Mouse (Mus musculus): ENCODE data around the gene Slc39a5. TPM values are rescaled to one million over a fixed set of nuclear protein-coding genes. Genes with fewer than 3 reads are reported as not detected.

The Slc39a5 gene
- polyA plus RNA-seq, 1 experiment from 2014 or later: 69.9 TPM

DNA sequence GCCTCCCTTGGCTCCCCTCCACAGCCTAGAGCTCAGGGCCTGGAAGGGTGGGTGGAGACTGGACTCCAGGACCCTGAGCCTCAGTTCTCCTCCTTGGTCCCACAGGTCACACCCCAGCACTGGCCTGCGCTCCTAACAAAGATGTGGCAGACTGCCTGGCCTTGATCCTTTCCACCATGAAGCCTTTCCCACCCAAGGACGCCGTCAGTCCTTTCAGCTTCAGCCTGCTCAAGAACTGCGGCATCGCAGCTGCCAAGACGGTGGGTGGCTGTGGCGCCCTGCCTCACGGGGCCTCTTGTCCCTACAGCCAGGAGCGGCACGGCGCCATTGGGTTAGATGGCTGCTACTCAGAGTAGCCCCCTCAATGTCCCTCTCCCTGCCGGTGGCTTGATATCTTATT lies 10.7 kb downstream of the Slc39a5 start:
- ATAC-seq (ENCODE audit: insufficient read depth): no peak
- Histone ChIP-seq H3K9me3 (replicated peaks) (no peaks in the 10 kb centered on the region), H3K27me3 (no peaks in the 10 kb centered on the region), H3K4me1 (replicated peaks) (peaks cover 6% of the 10 kb centered on the region), H3K4me3 (replicated peaks) (no peak overlapping the region), H3K36me3 (replicated peaks) (peaks cover 90% of the 10 kb centered on the region), H3K4me2 (no peak overlapping the region), H3K9ac (no peak overlapping the region), H3K27ac (replicated peaks) (no peak overlapping the region)
- WGBS (ENCODE audit: insufficient replicate concordance): 81% methylated on average over 12 of the region's 12 CpGs

DNA sequence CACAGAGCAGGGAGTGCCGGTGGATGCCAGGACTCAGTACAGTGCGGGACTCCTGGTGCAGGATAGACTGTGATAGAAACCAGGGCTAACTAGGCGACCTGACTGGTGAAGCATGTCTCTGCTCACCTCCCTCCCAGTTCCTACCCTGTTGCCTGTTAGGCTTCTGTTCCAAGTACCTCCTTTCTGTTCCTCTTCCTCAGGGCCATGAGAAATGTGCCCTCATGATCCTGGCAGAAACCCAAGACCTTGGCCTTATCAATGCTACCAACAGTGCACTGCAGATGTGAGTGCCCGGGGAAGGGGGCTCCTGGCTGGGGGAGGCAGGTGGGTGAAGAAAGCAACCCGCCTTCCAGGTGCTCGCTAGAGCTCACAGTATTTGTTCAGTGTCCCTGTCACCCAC lies 11.5 kb downstream of the Slc39a5 start:
- H3K9ac ChIP-seq: no peak overlapping the region
- no peak overlapping the region for H3K4me2 ChIP-seq
- no peaks in the 10 kb centered on the region for H3K9me3 ChIP-seq (replicated peaks)
- H3K36me3 ChIP-seq (replicated peaks): peaks cover 94% of the 10 kb centered on the region
- H3K27me3 ChIP-seq: no peaks in the 10 kb centered on the region
- no peak for ATAC-seq (ENCODE audit: insufficient read depth)
- no peak overlapping the region for H3K4me3 ChIP-seq (replicated peaks)
- 71% methylated on average over 6 of the region's 6 CpGs for WGBS (ENCODE audit: insufficient replicate concordance)
- no peak overlapping the region for H3K27ac ChIP-seq (replicated peaks)
- H3K4me1 ChIP-seq (replicated peaks): 0 out of 2 replicates have a peak, but pooled peaks cover 3% of the 10 kb centered on the region

DNA sequence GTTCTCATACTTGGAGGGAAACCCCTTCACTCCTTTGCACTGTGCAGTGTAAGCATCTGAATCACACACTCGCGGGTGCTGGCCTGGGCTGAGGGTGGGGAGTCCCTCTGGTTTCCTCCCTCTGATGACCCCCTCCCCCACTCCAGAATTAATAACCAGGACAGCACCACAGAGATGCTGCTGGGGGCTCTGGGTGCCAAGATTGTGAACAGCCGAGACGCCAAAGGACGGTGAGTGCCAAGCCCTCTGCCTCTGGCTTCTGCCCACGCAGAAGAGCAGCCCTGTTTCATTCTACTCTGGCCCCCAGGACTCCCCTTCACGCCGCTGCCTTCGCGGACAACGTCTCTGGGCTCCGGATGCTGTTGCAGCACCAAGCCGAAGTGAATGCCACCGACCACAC lies 12.1 kb downstream of the Slc39a5 start:
- no peak for ATAC-seq (ENCODE audit: insufficient read depth)
- Histone ChIP-seq H3K9me3 (replicated peaks) (no peaks in the 10 kb centered on the region), H3K27ac (replicated peaks) (no peak overlapping the region), H3K27me3 (no peaks in the 10 kb centered on the region), H3K4me1 (replicated peaks) (0 out of 2 replicates have a peak, but pooled peaks cover under 1% of the 10 kb centered on the region), H3K4me3 (replicated peaks) (no peak overlapping the region), H3K4me2 (no peak overlapping the region), H3K36me3 (replicated peaks) (peaks cover 95% of the 10 kb centered on the region), H3K9ac (no peak overlapping the region)
- WGBS (ENCODE audit: insufficient replicate concordance): 84% methylated on average over 14 of the region's 14 CpGs

DNA sequence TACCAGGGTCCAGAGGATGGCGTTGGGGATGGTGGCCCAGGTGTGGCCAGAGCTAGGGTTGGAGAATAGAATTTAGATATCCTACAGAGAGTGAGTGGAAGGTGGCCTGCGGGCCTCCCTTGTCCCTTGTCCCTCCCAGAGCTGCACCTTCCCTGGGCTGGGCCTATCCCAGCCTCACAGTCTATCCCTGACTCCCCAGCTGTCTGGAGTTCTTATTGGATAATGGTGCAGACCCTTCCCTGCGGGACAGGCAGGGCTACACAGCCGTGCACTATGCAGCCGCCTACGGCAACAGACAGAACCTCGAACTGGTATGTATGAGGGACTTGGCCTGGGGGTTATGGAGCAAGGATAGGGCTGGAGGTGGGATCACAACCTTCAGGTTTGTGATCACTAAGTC lies 15.1 kb downstream of the Slc39a5 start:
- H3K4me2 ChIP-seq: no peak overlapping the region
- H3K27ac ChIP-seq (replicated peaks): no peak overlapping the region
- H3K27me3 ChIP-seq: no peaks in the 10 kb centered on the region
- no peak overlapping the region for H3K9ac ChIP-seq
- no peak overlapping the region for H3K4me3 ChIP-seq (replicated peaks)
- ATAC-seq (ENCODE audit: insufficient read depth): no peak
- H3K9me3 ChIP-seq (replicated peaks): no peaks in the 10 kb centered on the region
- H3K36me3 ChIP-seq (replicated peaks): peaks cover 98% of the 10 kb centered on the region
- WGBS (ENCODE audit: insufficient replicate concordance): 80% methylated on average over 7 of the region's 7 CpGs
- no peaks in the 10 kb centered on the region for H3K4me1 ChIP-seq (replicated peaks)

DNA sequence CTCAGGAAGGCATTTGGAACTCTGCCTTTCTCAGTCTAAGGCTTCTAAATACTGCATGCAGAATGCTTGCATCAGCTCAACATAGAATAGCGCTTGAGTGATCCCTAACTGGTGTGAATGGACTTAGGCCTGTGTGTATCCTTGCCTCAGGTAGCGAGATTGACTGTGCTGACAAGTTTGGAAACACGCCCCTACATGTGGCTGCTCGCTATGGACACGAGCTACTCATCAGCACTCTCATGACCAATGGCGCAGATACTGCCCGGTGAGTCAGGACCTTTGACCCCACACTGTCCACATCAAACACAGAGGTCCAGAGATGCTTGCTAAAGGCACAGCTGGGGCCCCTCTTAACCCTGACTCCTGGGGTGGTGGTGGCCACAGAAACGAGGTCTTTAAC lies 18.5 kb downstream of the Slc39a5 start:
- Histone ChIP-seq H3K36me3 (replicated peaks) (peaks cover 80% of the 10 kb centered on the region), H3K9me3 (replicated peaks) (no peaks in the 10 kb centered on the region), H3K27ac (replicated peaks) (no peak overlapping the region), H3K4me1 (replicated peaks) (peaks cover 27% of the 10 kb centered on the region), H3K4me2 (no peak overlapping the region), H3K9ac (no peak overlapping the region), H3K27me3 (no peaks in the 10 kb centered on the region), H3K4me3 (replicated peaks) (no peak overlapping the region)
- 79% methylated on average over 8 of the region's 8 CpGs for WGBS (ENCODE audit: insufficient replicate concordance)
- peak; percentile 44 for ATAC-seq (ENCODE audit: insufficient read depth)

DNA sequence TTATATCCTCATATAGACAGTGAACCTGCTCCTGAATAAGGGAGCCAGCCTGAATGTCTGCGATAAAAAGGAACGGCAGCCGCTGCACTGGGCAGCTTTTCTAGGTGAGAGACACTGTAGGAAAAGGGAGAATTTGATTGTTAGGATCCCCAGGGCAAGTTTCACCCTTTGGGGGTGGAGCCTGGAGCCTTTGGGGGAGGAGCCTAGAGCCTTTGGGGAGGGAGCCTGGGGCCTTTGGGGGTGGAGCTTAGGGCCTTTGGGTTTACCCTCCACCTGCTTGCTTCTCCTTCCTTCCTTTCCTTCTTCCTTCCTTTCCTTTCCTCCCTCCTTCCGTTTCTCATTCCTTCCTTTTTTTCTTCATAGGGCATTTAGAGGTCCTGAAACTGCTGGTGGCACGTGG lies 20.5 kb downstream of the Slc39a5 start:
- H3K4me3 ChIP-seq (replicated peaks): no peak overlapping the region
- no peaks in the 10 kb centered on the region for H3K27me3 ChIP-seq
- no peak for ATAC-seq (ENCODE audit: insufficient read depth)
- WGBS (ENCODE audit: insufficient replicate concordance): 83% methylated on average over 5 of the region's 5 CpGs
- no peak overlapping the region for H3K9ac ChIP-seq
- peaks cover 61% of the 10 kb centered on the region for H3K36me3 ChIP-seq (replicated peaks)
- peaks cover 41% of the 10 kb centered on the region for H3K4me1 ChIP-seq (replicated peaks)
- no peak overlapping the region for H3K27ac ChIP-seq (replicated peaks)
- H3K4me2 ChIP-seq: no peak overlapping the region
- H3K9me3 ChIP-seq (replicated peaks): no peaks in the 10 kb centered on the region

DNA sequence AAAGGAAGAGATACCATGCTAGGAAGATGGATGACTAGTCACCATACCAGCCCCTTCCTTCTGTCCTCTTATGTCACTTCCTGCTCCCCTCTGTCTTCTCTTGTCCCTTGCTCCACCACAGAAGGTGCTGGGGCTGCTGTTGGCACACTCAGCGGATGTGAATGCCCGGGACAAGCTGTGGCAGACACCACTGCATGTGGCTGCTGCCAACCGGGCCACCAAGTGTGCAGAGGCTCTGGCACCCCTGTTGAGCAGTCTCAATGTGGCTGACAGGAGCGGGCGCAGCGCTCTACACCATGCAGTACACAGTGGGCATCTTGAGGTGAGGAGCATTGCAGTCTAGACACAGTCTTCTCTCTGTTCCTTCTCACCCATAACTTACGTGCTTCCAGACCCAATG lies 21.8 kb downstream of the Slc39a5 start:
- no peak for ATAC-seq (ENCODE audit: insufficient read depth)
- Histone ChIP-seq H3K4me3 (replicated peaks) (no peak overlapping the region), H3K9me3 (replicated peaks) (no peaks in the 10 kb centered on the region), H3K9ac (no peak overlapping the region), H3K4me1 (replicated peaks) (peaks cover 41% of the 10 kb centered on the region), H3K36me3 (replicated peaks) (peaks cover 48% of the 10 kb centered on the region), H3K27me3 (no peaks in the 10 kb centered on the region), H3K27ac (replicated peaks) (no peak overlapping the region; the same call in 1 of the 2 replicates), H3K4me2 (no peak overlapping the region)
- WGBS (ENCODE audit: insufficient replicate concordance): 81% methylated on average over 7 of the region's 7 CpGs

DNA sequence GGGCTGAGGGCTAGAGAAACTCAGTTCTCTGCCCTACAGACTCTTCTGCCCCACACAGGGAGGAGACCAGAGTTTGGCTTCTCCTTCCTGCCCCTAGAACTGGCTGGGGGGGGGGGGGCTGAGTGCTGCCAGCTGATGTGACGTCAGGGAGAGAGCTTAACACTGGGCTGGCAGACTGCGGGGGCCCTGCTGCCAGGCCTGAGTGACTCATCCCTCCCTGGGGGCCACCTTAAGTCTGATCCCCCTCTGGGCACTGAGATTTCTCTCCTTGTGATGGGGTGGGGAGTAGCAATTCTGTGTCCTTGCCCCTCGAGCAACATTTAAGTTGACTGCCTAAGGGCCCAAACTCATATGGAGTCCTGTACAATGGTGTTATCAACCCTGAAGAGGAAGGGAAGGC lies 22.6 kb downstream of the Slc39a5 start:
- Histone ChIP-seq H3K36me3 (replicated peaks) (peaks cover 40% of the 10 kb centered on the region), H3K4me3 (replicated peaks) (peak overlapping the region; percentile 87; the same call in 1 of the 2 replicates), H3K27me3 (no peaks in the 10 kb centered on the region), H3K9me3 (replicated peaks) (no peaks in the 10 kb centered on the region), H3K27ac (replicated peaks) (no peak overlapping the region), H3K4me2 (peak overlapping the region; percentile 98), H3K4me1 (replicated peaks) (peaks cover 44% of the 10 kb centered on the region), H3K9ac (no peak overlapping the region)
- ATAC-seq (ENCODE audit: insufficient read depth): no peak
- 62% methylated on average over 3 of the region's 3 CpGs for WGBS (ENCODE audit: insufficient replicate concordance)

DNA sequence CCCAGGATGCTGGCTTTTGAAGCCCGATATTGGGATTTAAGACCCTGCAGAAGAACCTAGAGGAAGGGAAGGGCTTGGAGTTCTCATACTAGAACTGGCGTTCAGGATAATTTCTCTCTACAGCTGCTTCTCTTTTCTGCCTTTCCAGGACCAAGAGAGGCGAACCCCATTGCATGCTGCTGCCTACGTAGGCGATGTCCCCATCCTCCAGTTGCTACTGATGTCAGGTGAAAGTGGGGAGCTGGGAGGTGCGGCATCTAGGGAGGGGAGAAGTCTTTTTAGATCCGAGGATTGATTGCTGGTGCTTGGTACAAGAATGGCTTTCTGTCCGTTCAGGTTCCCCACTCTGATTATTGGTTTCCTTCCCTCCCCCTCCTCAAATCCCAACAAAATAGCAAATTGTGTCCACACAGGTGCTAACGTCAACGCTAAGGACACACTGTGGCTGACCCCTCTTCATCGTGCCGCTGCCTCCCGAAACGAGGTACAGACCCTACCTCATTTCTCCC lies 23.0 kb downstream of the Slc39a5 start:
- H3K36me3 ChIP-seq (replicated peaks): peaks cover 35% of the 10 kb centered on the region
- 67% methylated on average over 14 of the region's 14 CpGs for WGBS (ENCODE audit: insufficient replicate concordance)
- peak overlapping the region; percentile 76; the same call in 1 of the 2 replicates for H3K27ac ChIP-seq (replicated peaks)
- peak overlapping the region; percentile 87 for H3K4me3 ChIP-seq (replicated peaks)
- ATAC-seq (ENCODE audit: insufficient read depth): no peak
- H3K9ac ChIP-seq: peak overlapping the region; percentile 92
- no peaks in the 10 kb centered on the region for H3K27me3 ChIP-seq
- H3K9me3 ChIP-seq (replicated peaks): no peaks in the 10 kb centered on the region
- peak overlapping the region; percentile 98 for H3K4me2 ChIP-seq
- H3K4me1 ChIP-seq (replicated peaks): peaks cover 49% of the 10 kb centered on the region

DNA sequence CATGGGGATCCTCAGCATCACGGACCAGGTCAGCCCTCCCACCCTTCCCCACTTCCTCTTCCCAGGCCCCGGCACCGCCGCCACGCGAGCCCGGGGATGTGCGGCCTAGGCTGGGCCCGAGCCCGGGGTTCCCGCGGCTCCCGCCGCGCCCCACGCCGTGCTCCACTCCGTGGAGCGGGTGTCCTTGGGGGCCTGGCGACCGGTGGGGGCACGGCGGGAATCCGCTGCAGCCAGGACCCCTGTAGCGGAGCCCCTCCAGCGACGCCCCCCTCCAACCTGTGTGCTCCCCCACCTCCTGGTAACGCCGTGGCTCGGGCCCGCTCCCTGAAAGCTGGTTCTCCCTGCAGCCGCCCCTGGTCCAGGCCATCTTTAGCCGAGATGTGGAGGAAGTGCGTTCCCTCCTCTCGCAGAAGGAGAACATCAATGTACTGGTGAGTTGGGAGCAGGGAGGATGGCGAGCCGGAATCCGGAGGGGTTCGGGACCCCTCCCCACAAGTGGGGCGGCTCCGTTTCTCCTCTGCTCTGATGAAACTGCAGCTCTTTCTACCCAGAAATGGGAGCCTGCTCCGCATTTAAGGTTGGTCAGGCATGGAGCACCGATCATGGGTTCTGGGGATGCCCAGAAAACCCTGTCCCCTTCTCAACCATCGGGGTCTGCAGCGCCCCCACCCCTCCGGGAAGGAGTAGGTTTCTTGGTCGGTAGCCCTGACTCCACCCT lies 23.6 kb downstream of the Slc39a5 start:
- peaks cover 29% of the 10 kb centered on the region for H3K36me3 ChIP-seq (replicated peaks)
- peak overlapping the region; percentile 76 for H3K27ac ChIP-seq (replicated peaks)
- peak overlapping the region; percentile 98 for H3K4me2 ChIP-seq
- peak; percentile 69 for ATAC-seq (ENCODE audit: insufficient read depth)
- peak overlapping the region; percentile 87 for H3K4me3 ChIP-seq (replicated peaks)
- WGBS (ENCODE audit: insufficient replicate concordance): under 1% methylated on average over 47 of the region's 47 CpGs
- H3K27me3 ChIP-seq: no peaks in the 10 kb centered on the region
- H3K9ac ChIP-seq: peak overlapping the region; percentile 92
- H3K4me1 ChIP-seq (replicated peaks): peaks cover 52% of the 10 kb centered on the region
- H3K9me3 ChIP-seq (replicated peaks): no peaks in the 10 kb centered on the region

DNA sequence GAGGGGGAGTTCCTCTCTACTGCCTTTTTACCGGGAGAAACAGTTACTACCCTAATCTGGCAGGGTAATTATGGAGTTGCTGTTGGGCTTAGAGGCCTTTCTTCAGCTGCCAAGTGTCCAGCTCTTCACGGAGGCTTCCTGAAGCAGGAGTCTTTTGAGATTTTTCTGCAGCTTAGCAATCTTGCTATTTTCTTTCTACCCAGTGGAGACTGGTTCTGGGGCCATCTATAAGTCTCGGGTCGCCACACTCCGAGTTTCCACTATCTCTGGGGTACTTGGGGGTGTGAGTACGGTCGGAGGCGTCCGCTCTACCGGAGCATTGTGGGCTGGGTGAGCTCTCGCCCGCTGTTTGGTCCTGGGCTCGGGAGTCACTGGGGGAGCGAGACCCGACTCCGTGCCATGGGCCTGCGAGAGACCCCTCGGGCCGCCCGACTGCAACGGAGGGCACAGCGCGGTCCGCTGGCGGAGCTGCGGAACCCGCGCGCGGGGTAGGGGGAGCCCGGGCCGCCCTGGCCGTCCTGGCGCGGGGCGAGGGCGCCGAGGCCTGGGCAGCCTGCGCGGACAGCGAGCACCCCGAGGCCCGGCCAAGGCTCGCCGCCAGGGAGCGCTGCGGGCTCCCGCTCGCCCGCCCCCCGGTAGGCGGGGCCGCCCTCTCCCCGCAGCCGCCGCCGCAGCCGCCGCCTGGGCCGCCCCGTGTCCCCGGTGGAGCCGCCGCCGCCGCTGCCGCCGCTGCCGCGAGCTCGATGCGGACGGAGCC lies 24.4 kb downstream of the Slc39a5 start, which contains the start of gene Ankrd52:
Gene Ankrd52 (plus strand): TSS at position 661 of the 757 bp plus-strand sequence.
- peak within 1 kb of the TSS; percentile 87 for H3K4me3 ChIP-seq (replicated peaks)
- peaks cover 22% of the 10 kb centered on the region for H3K36me3 ChIP-seq (replicated peaks)
- peak within 1 kb of the TSS; percentile 98 for H3K4me2 ChIP-seq
- 1% methylated on average over 61 of the region's 73 CpGs for WGBS (ENCODE audit: insufficient replicate concordance)
- peak; percentile 93 for ATAC-seq (ENCODE audit: insufficient read depth)
- peak within 1 kb of the TSS; percentile 92 for H3K9ac ChIP-seq
- peaks cover 52% of the 10 kb centered on the region for H3K4me1 ChIP-seq (replicated peaks)
- no peaks in the 10 kb centered on the region for H3K27me3 ChIP-seq
- H3K27ac ChIP-seq (replicated peaks): peak within 1 kb of the TSS; percentile 85
- no peaks in the 10 kb centered on the region for H3K9me3 ChIP-seq (replicated peaks)

All from liver, embryonic 15.5 days (tissue).